Mouse (Mus musculus): ENCODE measurements at regions not wholly inside any gene's neighbourhood (a gene's known extent, or its start where the extent isn't known, plus 50 kb on each side); places are given as distances from the start of the nearest gene placed in this dataset.

GRCm38 (mm10) chr10:118620611-118621010, 179.8 kb downstream of the Ifng start:
- DNase-seq (ENCODE audit: low spot score) (no peak), ATAC-seq (no peak)
- Histone ChIP-seq H3K27me3 (ENCODE audit: insufficient read depth, low read length) (no peaks in the 10 kb centered on the region), H3K9ac (replicated peaks; ENCODE audit: low read length) (no peak overlapping the region), H3K4me2 (ENCODE audit: low read depth, low read length) (no peak overlapping the region), H3K36me3 (ENCODE audit: insufficient read depth, low read length) (no peaks in the 10 kb centered on the region), H3K4me3 (ENCODE audit: low read length) (no peak overlapping the region), H3K9me3 (ENCODE audit: low read length) (no peaks in the 10 kb centered on the region), H3K27ac (no peak overlapping the region), H3K4me1 (ENCODE audit: insufficient read depth, low read length) (no peaks in the 10 kb centered on the region)
- TF ChIP-seq CTCF (IDR thresholded peaks at IDR 0.05; ENCODE audit: low read depth): no peak

- H3K4me3 ChIP-seq (ENCODE audit: low read length): no peak overlapping the region
- no peak overlapping the region for H3K9ac ChIP-seq (replicated peaks; ENCODE audit: low read length)
- no peaks in the 10 kb centered on the region for H3K27me3 ChIP-seq (ENCODE audit: insufficient read depth, low read length)
- no peak for DNase-seq (ENCODE audit: low spot score)
- no peak overlapping the region for H3K27ac ChIP-seq
- no peaks in the 10 kb centered on the region for H3K4me1 ChIP-seq (ENCODE audit: insufficient read depth, low read length)
- WGBS: 88% methylated on average over 4 of the region's 4 CpGs
- no peaks in the 10 kb centered on the region for H3K9me3 ChIP-seq (ENCODE audit: low read length)
- H3K4me2 ChIP-seq (ENCODE audit: low read depth, low read length): no peak overlapping the region
- ATAC-seq: no peak
- no peaks in the 10 kb centered on the region for H3K36me3 ChIP-seq (ENCODE audit: insufficient read depth, low read length)
- no peak for TF ChIP-seq CTCF (IDR thresholded peaks at IDR 0.05; ENCODE audit: low read depth)
Measured at GRCm38 (mm10) chr10:118621546-118621945, 180.7 kb downstream of the Ifng start.

GRCm38 (mm10) chr10:118622131-118622530, 181.3 kb downstream of the Ifng start:
- 76% methylated on average over 6 of the region's 6 CpGs for whole genome bisulfite sequencing
- H3K4me3 ChIP-seq (ENCODE audit: low read length): no peak overlapping the region
- H3K27ac ChIP-seq: no peak overlapping the region
- H3K4me2 ChIP-seq (ENCODE audit: low read depth, low read length): no peak overlapping the region
- ATAC-seq: no peak
- no peaks in the 10 kb centered on the region for H3K4me1 ChIP-seq (ENCODE audit: insufficient read depth, low read length)
- H3K9ac ChIP-seq (replicated peaks; ENCODE audit: low read length): no peak overlapping the region
- no peaks in the 10 kb centered on the region for H3K9me3 ChIP-seq (ENCODE audit: low read length)
- DNase-seq (ENCODE audit: low spot score): no peak
- no peaks in the 10 kb centered on the region for H3K36me3 ChIP-seq (ENCODE audit: insufficient read depth, low read length)
- no peaks in the 10 kb centered on the region for H3K27me3 ChIP-seq (ENCODE audit: insufficient read depth, low read length)
- no peak for TF ChIP-seq CTCF (IDR thresholded peaks at IDR 0.05; ENCODE audit: low read depth)

GRCm38 (mm10) chr10:118622916-118623315, 182.1 kb downstream of the Ifng start:
- Histone ChIP-seq H3K9me3 (ENCODE audit: low read length) (no peaks in the 10 kb centered on the region), H3K4me2 (ENCODE audit: low read depth, low read length) (no peak overlapping the region), H3K27ac (no peak overlapping the region), H3K27me3 (ENCODE audit: insufficient read depth, low read length) (no peaks in the 10 kb centered on the region), H3K4me3 (ENCODE audit: low read length) (no peak overlapping the region), H3K4me1 (ENCODE audit: insufficient read depth, low read length) (no peaks in the 10 kb centered on the region), H3K9ac (replicated peaks; ENCODE audit: low read length) (no peak overlapping the region), H3K36me3 (ENCODE audit: insufficient read depth, low read length) (no peaks in the 10 kb centered on the region)
- ATAC-seq (no peak), DNase-seq (ENCODE audit: low spot score) (no peak)
- TF ChIP-seq CTCF (IDR thresholded peaks at IDR 0.05; ENCODE audit: low read depth): no peak
- 76% methylated on average over 2 of the region's 2 CpGs for WGBS

- Histone ChIP-seq H3K27ac (no peak overlapping the region), H3K27me3 (ENCODE audit: insufficient read depth, low read length) (no peaks in the 10 kb centered on the region), H3K4me3 (ENCODE audit: low read length) (no peak overlapping the region), H3K36me3 (ENCODE audit: insufficient read depth, low read length) (no peaks in the 10 kb centered on the region), H3K9ac (replicated peaks; ENCODE audit: low read length) (no peak overlapping the region), H3K9me3 (ENCODE audit: low read length) (no peaks in the 10 kb centered on the region), H3K4me2 (ENCODE audit: low read depth, low read length) (no peak overlapping the region), H3K4me1 (ENCODE audit: insufficient read depth, low read length) (no peaks in the 10 kb centered on the region)
- 85% methylated on average over 7 of the region's 7 CpGs for WGBS
- ATAC-seq (no peak), DNase-seq (ENCODE audit: low spot score) (no peak)
- no peak for TF ChIP-seq CTCF (IDR thresholded peaks at IDR 0.05; ENCODE audit: low read depth)
Measured at GRCm38 (mm10) chr10:118624368-118624767, 183.5 kb downstream of the Ifng start.

GRCm38 (mm10) chr10:118628000-118628399, 187.2 kb downstream of the Ifng start:
- no peak for DNase-seq (ENCODE audit: low spot score)
- TF ChIP-seq CTCF (IDR thresholded peaks at IDR 0.05; ENCODE audit: low read depth): no peak
- WGBS: 90% methylated on average over 6 of the region's 6 CpGs

GRCm38 (mm10) chr10:118629360-118630040, 188.7 kb downstream of the Ifng start:
- Histone ChIP-seq H3K9me3 (ENCODE audit: low read length) (no peaks in the 10 kb centered on the region), H3K4me1 (ENCODE audit: insufficient read depth, low read length) (no peaks in the 10 kb centered on the region), H3K4me3 (ENCODE audit: low read length) (no peak overlapping the region), H3K36me3 (ENCODE audit: insufficient read depth, low read length) (no peaks in the 10 kb centered on the region), H3K4me2 (ENCODE audit: low read depth, low read length) (no peak overlapping the region), H3K27ac (no peak overlapping the region), H3K27me3 (ENCODE audit: insufficient read depth, low read length) (no peaks in the 10 kb centered on the region), H3K9ac (replicated peaks; ENCODE audit: low read length) (no peak overlapping the region)
- no peak for TF ChIP-seq CTCF (IDR thresholded peaks at IDR 0.05; ENCODE audit: low read depth)
- ATAC-seq: no peak
- DNase-seq (ENCODE audit: low spot score): no peak
- 91% methylated on average over 22 of the region's 22 CpGs for WGBS

More at GRCm38 (mm10) chr10:118628000-118628399, 187.2 kb downstream of the Ifng start:
- H3K4me3 ChIP-seq (ENCODE audit: low read length): no peak overlapping the region
- no peak overlapping the region for H3K9ac ChIP-seq (replicated peaks; ENCODE audit: low read length)
- ATAC-seq: no peak
- no peaks in the 10 kb centered on the region for H3K36me3 ChIP-seq (ENCODE audit: insufficient read depth, low read length)
- no peak overlapping the region for H3K4me2 ChIP-seq (ENCODE audit: low read depth, low read length)
- H3K27me3 ChIP-seq (ENCODE audit: insufficient read depth, low read length): no peaks in the 10 kb centered on the region
- H3K27ac ChIP-seq: no peak overlapping the region
- H3K4me1 ChIP-seq (ENCODE audit: insufficient read depth, low read length): no peaks in the 10 kb centered on the region
- H3K9me3 ChIP-seq (ENCODE audit: low read length): no peaks in the 10 kb centered on the region

All from hindbrain, postnatal 0 days (tissue).